Mouse (Mus musculus): ENCODE results near the gene Fosb. TPM values are rescaled to one million over a fixed set of nuclear protein-coding genes. Genes with fewer than 3 reads are reported as not detected.

Fosb gene
- total RNA-seq, 2 experiments from 2014 or later = 0.14 to 0.86 TPM

DNA sequence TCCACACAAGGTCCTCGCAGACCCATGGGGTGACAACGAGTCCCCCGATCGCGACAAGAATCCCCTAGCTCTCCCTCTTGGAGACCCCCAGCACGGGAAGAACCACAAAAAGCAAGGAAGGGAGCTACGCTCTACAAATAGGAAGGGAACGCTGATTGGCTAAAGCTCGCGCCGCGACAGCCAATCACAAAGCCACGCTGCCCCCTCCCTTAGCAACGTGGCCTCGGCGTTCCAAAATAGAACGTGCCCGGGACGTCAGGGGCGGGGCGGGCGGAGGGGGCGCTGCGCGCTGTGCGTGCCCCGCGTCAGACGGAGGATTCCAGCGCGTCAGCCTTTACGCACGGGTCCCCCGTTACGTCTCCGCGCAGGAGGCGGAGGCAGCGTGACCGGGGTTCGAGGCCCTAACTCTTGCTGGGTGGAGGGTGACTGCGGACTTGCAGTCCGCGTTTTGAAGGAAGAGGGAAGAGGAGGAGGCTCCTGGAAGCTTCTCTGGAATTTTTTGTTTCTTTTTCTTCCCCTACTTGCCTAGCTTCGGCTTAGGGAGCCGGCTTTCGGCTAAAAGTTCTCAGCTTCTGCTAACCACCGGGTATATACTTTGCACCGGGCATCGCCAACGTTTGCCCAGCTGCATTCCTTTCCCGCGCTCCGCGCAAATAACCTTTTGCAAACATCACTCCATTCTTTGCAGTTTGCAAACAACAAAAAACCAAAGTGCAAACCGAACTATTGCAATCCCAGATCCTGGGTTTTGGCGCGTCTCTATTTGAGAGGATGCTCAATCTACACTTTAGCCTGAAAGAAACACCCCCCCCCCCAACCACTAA is 1.2 kb downstream of the Fosb start:
- peak; percentile 95 to 96 for DNase-seq
- intact Hi-C loops (cut with DNase I) = loop anchor here (1.0 kb wide), 1 partner anchor 24 kb away; no protein-coding TSS in a partner anchor

DNA sequence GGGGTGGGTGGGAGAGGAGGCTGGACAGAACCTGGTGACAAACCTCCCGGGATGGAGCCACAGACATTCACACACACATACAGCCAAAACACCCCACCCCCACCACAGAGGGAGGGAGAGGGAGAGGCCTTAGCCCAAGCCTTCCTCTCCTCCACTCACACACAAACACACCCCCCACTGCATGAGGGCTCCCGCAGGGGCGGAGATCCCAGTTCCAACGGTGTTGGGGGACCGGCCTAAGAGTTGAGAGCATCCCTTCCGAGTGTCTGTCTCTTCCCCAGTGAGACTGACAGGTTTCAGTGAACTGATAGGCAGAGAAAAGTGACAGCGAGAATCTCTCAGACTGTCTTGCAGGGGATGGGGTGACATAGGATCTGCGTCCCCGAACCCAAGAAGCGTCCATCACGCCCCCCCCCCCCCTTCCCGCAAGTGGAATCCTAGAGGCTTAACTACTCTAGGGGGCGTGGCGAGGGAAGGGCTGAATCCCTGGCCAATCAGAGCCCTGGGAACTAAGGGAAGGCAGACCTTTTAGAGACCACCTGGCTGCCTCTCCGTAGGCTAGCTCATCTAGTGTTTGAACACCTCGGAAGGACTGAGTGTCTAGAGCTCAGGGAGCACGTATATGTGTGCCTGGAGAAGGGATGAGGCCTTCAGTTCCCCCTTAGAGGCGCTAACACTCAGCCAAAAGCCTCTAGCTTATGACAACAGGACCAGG is 2.0 kb downstream of the Fosb start:
- intact Hi-C loops (cut with DNase I) = no loop called here
- DNase-seq = peak in 1 of 2 experiments; percentile 75

DNA sequence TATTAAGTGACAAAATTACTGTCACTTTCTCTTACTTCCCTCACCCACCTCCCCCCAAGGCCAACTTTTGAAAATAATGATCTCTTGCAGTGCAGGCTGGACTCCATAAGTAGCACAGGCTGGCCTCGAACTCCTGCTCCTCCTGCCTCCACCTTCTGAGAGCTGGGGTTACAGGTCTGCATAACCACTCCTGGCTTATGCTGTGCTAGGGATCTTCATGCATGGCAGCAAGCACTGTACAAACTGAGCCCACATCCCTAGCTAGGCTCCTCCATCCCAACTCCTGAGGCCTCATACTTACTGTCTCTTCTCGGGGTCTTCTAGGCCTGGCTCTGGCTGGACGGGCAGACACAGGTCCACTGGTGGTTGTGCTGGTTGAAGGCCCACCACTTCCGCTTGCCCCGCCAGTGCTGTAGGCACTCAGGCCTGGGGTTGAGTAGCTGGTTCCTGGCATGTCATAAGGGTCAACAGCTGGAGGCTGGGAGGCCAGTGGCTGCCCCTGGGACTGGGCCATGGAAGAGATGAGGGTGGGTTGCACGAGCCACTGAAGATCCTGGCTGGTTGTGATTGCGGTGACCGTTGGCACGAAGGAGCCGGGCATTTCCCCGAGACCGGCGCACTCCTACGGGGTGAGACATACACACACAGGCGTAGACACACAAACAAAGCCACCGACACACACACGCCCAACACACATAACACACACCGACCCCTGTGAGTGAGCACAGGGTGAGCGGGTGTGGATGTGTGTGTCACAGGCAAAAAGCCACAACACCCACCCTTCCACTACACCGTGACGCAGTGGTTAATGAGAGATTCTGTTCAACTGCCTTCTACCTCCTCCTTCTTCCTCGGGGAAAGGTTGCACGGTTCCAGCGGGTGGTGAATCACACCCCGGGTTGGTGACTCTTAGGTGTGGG is 2.8 kb downstream of the Fosb start:
- no peak for DNase-seq
- intact Hi-C loops (cut with DNase I) = no loop called here

DNA sequence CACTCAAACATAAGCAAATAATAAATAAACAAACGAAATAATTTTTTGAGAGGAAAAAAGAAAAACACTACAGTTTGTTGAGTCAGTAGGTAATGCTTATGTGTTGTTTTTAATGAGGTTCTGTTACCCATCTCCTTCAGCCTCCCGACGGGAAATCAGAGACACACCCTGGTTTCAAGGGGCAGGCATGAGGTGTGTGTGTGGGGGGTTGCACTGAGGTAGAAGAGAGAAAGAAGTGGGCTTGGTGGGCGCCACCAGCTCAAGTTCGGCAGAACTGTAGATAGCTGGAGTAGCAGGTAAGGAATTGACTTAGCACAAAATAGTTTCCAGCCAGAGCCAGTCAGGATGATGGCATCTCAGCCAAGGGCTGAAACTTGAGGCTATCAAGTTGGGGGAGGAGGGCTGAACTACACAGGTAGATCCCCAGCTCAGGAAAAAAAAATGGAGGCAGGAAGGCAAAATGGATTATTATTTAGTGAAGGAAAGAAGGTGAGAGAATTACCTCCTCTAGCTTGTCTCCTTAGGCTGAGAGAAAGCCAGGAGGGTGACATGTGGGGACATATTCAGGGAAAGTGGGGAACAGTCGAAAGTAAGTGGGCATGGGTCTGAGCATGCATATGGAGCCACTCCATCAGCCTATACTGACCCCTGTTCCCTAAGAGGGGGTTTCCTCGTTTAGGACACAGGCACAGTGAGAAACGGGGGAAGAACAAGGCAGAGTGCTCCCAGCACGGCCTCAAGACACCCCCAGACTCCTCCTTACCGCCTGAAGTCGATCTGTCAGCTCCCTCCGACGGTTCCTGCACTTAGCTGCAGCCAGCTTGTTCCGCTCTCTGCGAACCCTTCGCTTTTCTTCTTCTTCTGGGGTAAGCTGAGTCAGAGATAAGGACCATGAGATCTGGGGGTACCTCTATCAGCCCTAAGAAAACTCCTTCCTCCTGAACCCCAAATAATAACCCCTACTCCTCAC is 3.8 kb downstream of the Fosb start:
- intact Hi-C loops (cut with DNase I) = no loop called here
- no peak for DNase-seq

DNA sequence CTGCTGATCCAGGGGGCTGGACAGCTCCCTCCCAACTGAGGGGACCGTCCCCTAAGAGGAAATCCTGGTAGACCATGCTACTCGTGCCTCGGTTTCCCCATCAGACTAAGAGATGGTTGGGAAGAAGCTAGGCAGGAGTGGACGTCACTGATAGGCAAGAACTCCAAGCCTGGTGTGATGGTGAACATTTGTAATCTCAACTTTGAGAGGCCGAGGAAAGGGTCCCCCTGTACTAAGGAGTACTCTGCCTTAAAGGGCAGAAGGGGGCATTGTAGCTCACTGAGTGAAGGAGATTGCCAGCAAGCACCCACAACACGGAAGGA is 4.5 kb downstream of the Fosb start:
- no peak for DNase-seq
- intact Hi-C loops (cut with DNase I) = no loop called here

DNA sequence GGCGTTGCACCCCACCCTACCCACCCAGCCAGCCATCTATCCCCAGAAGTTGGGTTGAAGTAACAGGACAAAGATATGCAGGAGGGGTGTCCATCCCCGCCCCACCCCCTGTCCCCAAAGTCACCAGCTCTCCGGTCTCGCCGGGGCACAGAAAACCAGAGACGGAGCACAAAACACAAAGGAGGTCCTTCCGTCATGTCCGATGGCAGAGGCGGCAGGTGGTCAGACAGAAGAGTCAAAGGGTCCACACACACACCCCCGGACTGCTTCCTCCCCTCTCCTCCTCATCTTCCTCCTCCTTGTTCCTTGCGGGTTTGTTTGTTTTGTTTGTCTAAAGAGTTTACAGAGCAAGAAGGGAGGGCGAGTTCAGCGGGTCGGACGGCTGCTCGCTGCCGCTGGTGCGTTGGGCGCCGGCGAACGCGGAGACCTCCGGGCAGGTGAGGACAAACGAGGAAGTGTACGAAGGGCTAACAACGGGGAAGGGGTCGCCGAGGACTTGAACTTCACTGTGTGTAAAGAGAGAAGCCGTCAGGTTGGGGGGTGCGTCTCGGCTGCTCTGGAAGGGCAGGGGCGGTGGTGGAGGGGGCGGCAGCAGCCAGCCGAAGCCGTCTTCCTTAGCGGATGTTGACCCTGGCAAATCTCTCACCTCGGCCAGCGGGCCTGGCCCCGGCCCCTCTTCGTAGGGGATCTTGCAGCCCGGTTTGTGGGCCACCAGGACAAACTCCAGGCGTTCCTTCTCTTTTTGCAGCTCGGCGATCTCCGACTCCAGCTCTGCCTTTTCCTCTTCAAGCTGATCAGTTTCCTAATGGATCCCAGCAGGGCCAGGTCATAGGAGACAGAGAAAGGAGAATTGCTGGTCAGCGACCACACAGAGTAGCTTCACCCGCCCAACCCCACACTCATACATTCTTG is 5.1 kb downstream of the Fosb start:
- DNase-seq = no peak
- intact Hi-C loops (cut with DNase I) = no loop called here

DNA sequence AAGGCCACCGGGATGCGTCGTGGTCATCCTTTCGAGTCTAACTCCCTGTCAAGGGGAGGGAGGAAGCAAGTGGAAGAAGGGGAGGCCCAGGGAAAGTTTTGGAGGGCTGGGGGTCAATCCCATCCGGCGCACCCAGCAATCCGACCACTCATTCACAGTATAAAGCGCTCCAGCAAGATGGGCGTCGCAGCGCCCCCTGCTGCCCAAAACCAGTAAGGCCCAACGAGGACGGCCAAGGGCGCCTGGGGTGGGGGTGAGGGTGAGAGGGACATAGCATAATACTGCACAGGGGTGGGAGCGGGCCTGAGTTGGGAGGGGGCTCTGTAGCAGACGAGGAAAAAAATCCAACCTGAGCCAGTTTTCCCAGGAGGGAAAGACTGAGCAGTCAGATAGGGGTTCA is 6.1 kb downstream of the Fosb start:
- DNase-seq = peak; percentile 84 to 86
- intact Hi-C loops (cut with DNase I) = no loop called here

DNA sequence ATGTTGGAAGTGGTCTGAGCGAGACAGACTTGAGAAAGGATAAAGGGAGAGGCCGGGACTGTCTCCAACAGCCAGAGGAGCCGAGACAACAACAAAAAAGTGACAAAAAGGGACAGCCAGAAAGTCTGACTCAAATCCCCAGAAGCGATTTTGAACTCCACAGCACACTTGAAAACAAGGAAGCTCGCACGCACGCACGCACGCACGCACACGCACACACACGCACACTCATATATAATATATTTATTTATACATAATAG is 6.9 kb downstream of the Fosb start:
- intact Hi-C loops (cut with DNase I) = no loop called here
- DNase-seq = no peak

DNA sequence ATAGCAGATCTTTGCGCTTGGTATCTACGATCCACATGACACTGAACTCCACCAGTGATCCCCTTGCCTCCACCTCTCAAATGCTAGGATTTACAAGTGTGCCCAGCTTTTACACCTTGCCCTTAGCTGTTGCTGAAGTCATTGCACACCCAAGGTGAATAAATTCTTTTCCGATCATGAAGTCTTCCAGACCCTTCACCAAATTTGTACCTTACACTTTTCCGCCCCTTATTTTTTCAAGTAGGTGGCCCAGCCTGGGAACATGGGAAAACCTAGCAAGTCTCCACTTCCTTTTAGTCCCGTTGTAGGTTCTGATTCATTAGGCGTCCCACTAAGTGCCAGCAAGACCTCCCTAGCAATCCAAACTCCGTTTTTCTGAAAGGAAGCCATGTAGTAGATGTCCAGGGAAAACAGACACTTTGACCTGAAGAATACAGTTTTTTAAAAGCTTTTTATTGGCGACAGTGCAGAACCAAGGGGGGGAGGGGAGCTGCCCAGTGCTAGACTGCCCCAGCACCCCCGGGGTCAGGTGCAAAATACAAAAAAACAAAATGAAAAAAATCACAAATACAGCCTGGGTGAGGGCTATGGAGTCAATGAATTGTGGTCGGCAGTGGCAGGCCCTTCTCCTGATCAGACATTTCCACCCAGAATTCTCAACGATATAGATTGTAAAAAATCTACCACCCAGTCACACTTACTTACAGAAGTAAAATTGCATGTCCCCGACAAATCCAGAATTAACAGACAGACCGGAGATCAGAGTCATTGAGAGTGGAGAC is 7.4 kb downstream of the Fosb start:
- no peak for DNase-seq
- intact Hi-C loops (cut with DNase I) = no loop called here

DNA sequence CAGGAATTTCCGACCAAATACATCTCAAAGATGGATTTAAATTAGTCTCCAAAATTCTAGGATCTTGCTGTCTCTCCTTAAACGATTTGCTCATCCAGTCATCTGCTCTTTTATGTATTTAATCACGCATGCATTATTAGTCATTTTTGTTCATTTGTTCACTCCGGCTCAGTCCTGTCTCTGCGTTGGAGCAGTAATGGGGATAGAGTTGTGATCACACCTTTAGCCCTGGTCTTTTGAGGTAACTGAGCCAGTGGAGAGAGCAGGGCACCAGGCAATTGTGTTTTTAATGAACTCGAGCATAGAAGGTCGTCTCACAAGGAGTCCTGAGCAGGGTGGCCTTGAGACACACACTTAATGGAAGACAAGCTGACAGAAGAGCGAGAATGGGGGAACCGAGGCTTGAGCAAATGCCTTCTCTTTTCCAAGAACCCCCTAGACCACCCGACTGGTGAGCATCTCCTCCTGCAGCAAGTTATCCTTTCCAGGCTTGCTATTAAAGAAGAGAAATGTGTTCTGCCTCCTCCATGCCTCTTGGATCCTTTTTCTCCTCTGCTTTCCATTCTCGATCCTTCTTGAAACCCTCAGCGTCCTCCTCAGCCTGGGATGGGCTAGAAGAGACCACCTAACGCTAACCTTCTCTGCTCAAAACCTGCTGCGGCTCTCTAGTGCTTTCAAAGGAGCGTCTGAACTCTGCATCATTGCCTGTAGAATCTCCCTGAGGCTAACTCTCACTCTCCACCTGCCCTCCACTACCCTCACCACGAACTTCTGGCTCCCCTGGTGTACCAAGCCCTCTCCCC is 8.2 kb downstream of the Fosb start:
- intact Hi-C loops (cut with DNase I) = loop anchor here (2.0 kb wide), 1 partner anchor 63 kb away; no protein-coding TSS in a partner anchor
- DNase-seq = no peak

DNA sequence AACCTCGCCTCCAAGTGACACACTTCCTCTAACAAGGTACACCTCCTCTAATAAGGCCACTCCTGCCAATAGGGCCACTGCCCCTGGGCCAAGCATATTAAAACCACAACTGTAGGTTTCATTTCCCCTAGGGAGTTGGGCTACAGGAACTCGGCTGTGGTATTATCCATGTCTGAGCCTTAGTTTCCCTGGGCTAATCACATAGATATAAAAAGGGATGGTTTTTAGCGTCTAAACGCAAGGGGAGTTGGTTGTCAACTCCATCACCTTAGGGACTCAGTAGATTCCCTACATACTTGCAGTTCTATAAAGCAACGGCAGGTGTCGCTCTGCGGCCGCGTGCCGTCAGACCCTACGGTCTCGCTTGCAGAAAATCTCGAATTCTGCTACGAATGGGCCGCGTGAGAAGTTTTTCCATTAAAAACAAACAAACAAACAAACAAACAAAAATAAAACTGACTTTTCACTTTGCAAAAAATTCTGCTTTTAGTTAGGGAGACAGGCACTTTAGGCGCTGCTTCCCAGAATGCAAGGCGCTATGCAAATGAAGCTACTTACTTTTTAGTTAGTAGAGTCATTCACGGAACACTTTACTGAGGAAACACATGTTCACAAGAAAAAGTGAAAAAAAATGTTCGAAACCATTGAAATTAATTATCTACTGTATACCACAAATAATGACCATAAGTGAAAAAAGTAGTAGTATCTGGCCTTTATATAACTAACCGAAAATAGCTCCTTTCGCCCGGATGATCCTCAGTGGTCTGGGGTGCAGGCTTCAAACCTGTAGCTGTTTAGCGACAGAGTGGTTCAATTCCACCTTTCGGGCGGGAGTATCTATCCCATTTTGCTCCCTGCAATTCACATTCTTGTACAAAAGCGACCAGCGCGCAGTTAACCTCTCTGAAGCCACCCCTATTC is 9.1 kb downstream of the Fosb start:
- peak; percentile 85 to 86 for DNase-seq
- intact Hi-C loops (cut with DNase I) = loop anchor here (1.0 to 2.0 kb wide), 2 partner anchors 43 to 64 kb away; no protein-coding TSS in a partner anchor

DNA sequence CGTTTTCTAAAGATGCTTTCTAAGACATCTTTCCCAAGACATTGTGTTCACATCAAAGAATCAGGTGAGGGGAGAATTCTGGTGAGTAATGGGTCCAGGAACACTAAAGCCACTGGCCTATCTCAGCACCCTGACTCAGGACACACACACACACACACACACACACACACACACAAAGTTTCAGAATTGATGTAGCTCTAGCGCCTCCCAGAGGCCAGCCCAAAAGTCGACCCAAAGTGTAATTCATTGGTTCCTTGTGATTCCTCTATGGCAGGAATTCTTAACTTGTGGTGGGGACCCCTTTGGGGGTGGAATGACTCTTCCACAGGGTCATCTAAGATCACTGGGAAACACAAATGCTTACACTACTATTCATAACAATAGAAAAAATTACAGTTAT is 10.7 kb downstream of the Fosb start:
- intact Hi-C loops (cut with DNase I) = loop anchor here (5.0 kb wide), 2 partner anchors 122 to 142 kb away; partner anchors contain the start of gene Eml2

DNA sequence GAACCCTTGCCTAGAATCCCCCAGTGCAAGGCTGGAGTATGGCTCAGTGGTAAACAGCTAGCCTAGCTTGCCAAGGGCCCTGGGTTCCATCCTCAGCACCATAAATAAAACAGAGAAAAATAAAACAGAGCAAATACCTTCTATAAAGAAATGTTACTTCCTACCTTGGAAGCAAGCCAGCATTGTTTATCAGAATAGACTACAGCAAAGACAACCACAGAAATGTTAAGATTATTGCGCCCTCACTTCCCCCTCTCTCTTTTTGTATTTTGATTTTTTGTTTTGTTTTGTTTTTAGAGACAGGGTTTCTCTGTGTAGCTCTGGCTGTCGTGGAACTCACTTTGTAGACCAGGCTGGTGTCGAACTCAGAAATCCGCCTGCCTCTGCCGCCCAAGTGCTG is 12.1 kb downstream of the Fosb start:
- intact Hi-C loops (cut with DNase I) = loop anchor here (5.0 kb wide), 2 partner anchors 120 to 140 kb away; partner anchors contain the start of gene Eml2
- DNase-seq = no peak

More for the DNA sequence above, 10.7 kb downstream of the Fosb start:
- DNase-seq = peak in 1 of 2 experiments; percentile 45

DNA sequence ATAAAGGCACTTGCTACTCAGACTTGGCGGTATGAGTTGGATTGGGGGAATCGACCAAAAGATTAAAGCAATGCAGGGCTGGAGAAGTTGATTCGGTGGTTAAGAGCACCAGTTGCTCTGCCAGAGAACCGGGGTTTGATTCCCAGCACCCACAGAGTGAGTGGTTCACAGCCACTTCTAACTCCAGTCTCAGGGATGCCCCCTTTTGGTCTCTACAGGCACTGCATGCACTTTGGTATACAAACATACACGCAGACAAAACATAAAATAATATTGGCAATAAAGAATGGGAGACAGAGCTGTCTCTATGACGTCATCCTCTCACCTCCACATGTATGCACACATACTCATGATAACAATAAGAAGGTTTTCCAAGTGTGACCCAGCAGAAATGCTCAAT is 12.8 kb downstream of the Fosb start:
- intact Hi-C loops (cut with DNase I) = loop anchor here (5.0 kb wide), 2 partner anchors 120 to 140 kb away; partner anchors contain the start of gene Eml2
- DNase-seq = no peak

DNA sequence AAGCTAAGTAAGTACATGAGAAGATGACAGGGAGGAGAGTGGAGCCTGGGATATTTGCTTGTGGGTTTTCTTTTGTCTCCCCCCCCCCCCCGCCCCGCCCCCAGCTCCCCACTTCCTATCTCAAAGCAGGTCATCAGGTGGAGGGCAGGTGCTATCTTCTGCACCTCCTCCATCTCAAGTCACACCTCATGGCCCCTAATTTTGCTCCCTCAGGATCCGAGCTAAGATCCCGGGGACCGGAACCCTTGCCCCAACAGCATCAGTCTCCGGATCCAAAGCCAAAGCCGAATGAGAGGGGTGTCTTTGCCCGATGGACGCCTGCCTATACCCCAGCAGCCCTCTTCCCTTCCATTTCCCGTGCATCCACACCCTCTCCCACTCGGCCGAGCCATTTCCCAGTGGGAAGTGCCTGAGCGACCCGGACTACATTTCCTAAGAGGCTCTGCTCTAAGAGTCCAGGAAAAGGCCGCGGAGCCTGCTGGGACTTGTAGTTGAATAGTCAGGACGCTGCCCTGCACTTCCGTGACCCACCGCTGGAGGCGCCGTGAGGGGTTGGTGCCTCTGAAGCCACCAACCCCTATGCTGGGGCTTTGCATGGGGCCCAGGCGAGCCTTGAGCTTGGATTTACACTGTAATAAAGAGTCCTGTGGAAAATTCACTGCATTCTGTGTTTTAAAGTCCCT is 14.2 kb downstream of the Fosb start:
- intact Hi-C loops (cut with DNase I) = loop anchor here (5.0 kb wide), 2 partner anchors 118 to 138 kb away; partner anchors contain the start of gene Eml2
- DNase-seq = peak; percentile 96 to 99
